27 mouse cellular contexts compared by ENCODE assay signal in the genomic region with DNA sequence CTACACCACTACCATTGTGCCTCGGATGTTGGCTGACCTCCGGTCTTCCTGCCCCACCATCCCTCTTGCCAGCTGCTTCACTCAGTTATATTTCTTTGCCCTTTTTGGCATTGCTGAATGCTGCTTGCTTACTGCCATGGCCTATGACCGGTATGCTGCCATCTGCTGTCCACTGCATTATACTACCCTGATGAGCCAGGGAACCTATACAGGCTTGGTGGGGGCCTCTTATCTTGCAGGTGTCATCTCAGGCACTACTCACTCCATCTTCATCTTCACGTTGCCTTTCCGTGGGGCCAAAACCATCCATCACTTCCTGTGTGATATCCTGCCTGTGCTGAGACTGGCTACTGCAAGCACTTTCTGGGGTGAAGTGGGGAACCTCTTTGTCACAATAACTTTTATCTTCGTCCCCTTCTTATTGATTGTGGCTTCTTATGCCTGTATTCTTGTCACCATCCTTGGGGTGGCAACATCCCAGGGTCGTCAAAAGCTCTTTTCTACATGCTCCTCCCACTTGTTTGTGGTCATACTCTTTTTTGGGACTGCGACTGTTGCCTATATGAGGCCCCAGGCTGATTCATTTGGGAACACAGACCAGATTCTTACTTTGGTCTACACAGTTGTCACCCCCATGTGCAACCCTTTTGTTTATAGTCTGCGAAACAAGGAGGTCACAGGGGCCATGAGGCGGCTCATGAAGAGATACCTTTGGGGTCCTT. TPM values are rescaled to one million over a fixed set of nuclear protein-coding genes. Genes with fewer than 3 reads are reported as not detected.
A peak's percentile ranks its signal among the peaks of the same experiment; 100 is the strongest.
DNase-seq lines count a peak whose midpoint lies in the region; ATAC-seq and TF ChIP-seq lines count a peak whose summit lies in the region.
"Not testable (repeated sequence)": the region's sequence is repeated elsewhere in the genome, so short reads cannot be mapped to it uniquely, and the experiment has no call there.
"Had no signal": no experiment of that assay in that cellular context is flagged by ENCODE, and none has a peak within 500 bp of the region (broad histone marks: within the 10 kb centered on the region; RNA-seq: fewer than 3 reads in every experiment).

No protein-coding gene starts in this region.

- H3K27me3 ChIP-seq in G1E (ENCODE audit: insufficient read depth, low read length); embryonic facial prominence, embryonic 11.5 days (ENCODE audit: control insufficient read depth, insufficient read depth, low read length); hindbrain, embryonic 16.5 days (replicated peaks; ENCODE audit: control insufficient read depth, insufficient read depth, low read length); kidney, embryonic 14.5 days (ENCODE audit: control insufficient read depth, insufficient read depth, low read length); midbrain, embryonic 12.5 days; spleen, adult 2 months (ENCODE audit: control insufficient read depth, insufficient read depth, low read length): not testable (repeated sequence)

- not testable (repeated sequence) for H3K4me2 ChIP-seq in embryonic facial prominence, embryonic 11.5 days (ENCODE audit: low read depth, low read length); hindbrain, embryonic 16.5 days (ENCODE audit: low read length); kidney, embryonic 14.5 days (replicated peaks; ENCODE audit: low read depth, low read length); midbrain, embryonic 12.5 days (replicated peaks)

- TF ChIP-seq CTCF in G1E (IDR thresholded peaks at IDR 0.05; ENCODE audit: low read depth, low read length); spleen, adult 2 months (IDR thresholded peaks at IDR 0.05; ENCODE audit: extremely low read depth, insufficient read depth, insufficient read length, insufficient replicate concordance): not testable (repeated sequence)

- H3K4me3 ChIP-seq in G1E (ENCODE audit: low read depth, low read length); embryonic facial prominence, embryonic 11.5 days (ENCODE audit: low read depth, low read length); hindbrain, embryonic 16.5 days (ENCODE audit: low read length); kidney, embryonic 14.5 days (ENCODE audit: low read length); midbrain, embryonic 12.5 days; spleen, adult 2 months (ENCODE audit: extremely low read depth, insufficient read depth, insufficient read length): not testable (repeated sequence)

- not testable (repeated sequence) for H3K27ac ChIP-seq in embryonic facial prominence, embryonic 11.5 days (replicated peaks; ENCODE audit: low read depth, low read length); hindbrain, embryonic 16.5 days (ENCODE audit: low read depth, low read length); kidney, embryonic 14.5 days (ENCODE audit: low read depth, low read length); midbrain, embryonic 12.5 days (replicated peaks)
- H3K27ac ChIP-seq in spleen, adult 2 months (ENCODE audit: insufficient read depth, low read length): peak overlapping the region; percentile 58; the same call in 1 of the 2 replicates

- H3K9ac ChIP-seq in embryonic facial prominence, embryonic 11.5 days (replicated peaks; ENCODE audit: low read length); hindbrain, embryonic 16.5 days (ENCODE audit: low read depth, low read length); kidney, embryonic 14.5 days (ENCODE audit: low read depth, low read length); midbrain, embryonic 12.5 days (replicated peaks): not testable (repeated sequence)

- not testable (repeated sequence) for TF ChIP-seq POLR2A in spleen, adult 2 months (IDR thresholded peaks at IDR 0.05; ENCODE audit: low read depth, low read length)

- not testable (repeated sequence) for H3K9me3 ChIP-seq in G1E (replicated peaks); embryonic facial prominence, embryonic 11.5 days (replicated peaks; ENCODE audit: control insufficient read depth, low read length); hindbrain, embryonic 16.5 days (ENCODE audit: control insufficient read depth, low read length); kidney, embryonic 14.5 days (ENCODE audit: control insufficient read depth, low read length); midbrain, embryonic 12.5 days

- not testable (repeated sequence) for H3K4me1 ChIP-seq in G1E (ENCODE audit: insufficient read depth, low read depth, low read length); embryonic facial prominence, embryonic 11.5 days (ENCODE audit: control insufficient read depth, insufficient read depth, low read length); hindbrain, embryonic 16.5 days (ENCODE audit: control insufficient read depth, insufficient read depth, low read depth, low read length); kidney, embryonic 14.5 days (ENCODE audit: control insufficient read depth, insufficient read depth, low read length); midbrain, embryonic 12.5 days; spleen, adult 2 months (ENCODE audit: control insufficient read depth, insufficient read depth, insufficient read length)

- 75% methylated on average over 7 of the region's 10 CpGs for WGBS in embryonic facial prominence, embryonic 11.5 days
- 69% methylated on average over 7 of the region's 10 CpGs for WGBS in hindbrain, embryonic 16.5 days
- 65% methylated on average over 6 of the region's 10 CpGs for WGBS in kidney, embryonic 14.5 days
- WGBS in midbrain, embryonic 12.5 days: 71% methylated on average over 7 of the region's 10 CpGs
- WGBS in spleen, adult 2 months: 54% methylated on average over 7 of the region's 10 CpGs

- not testable (repeated sequence) for H3K36me3 ChIP-seq in G1E (replicated peaks); embryonic facial prominence, embryonic 11.5 days (replicated peaks; ENCODE audit: control insufficient read depth, insufficient read depth, low read depth, low read length); hindbrain, embryonic 16.5 days (ENCODE audit: control insufficient read depth, insufficient read depth, low read length); kidney, embryonic 14.5 days (ENCODE audit: control insufficient read depth, insufficient read depth, low read length); midbrain, embryonic 12.5 days; spleen, adult 2 months (ENCODE audit: control insufficient read depth, insufficient read depth, low read length)

- DNase-seq in G1E (ENCODE audit: low spot score); embryonic facial prominence, embryonic 11.5 days (ENCODE audit: low spot score); spleen, adult 2 months (ENCODE audit: low read depth in 1 of 2, low spot score in 2 of 2): not testable (repeated sequence)
- peak; percentile 65 for DNase-seq in heart, adult 11 months
- DNase-seq in thymus, postnatal 36 days: peak; percentile 6 to 10

- ATAC-seq in G1E (ENCODE audit: extremely low read depth, insufficient number of reproducible peaks, low FRiP score, poor library complexity, severe bottlenecking): peak; percentile 63
- ATAC-seq in embryonic facial prominence, embryonic 11.5 days (replicated peaks; ENCODE audit: insufficient number of reproducible peaks, low FRiP score, low TSS enrichment, low read depth): 0 out of 2 replicates have a peak, but pooled peaks have one; percentile 60
- ATAC-seq in hindbrain, embryonic 16.5 days: 0 out of 2 replicates have a peak, but pooled peaks have one; percentile 58
- ATAC-seq in kidney, embryonic 14.5 days (ENCODE audit: low FRiP score, low TSS enrichment): 0 out of 2 replicates have a peak, but pooled peaks have one; percentile 49
- peak; percentile 60 for ATAC-seq in midbrain, embryonic 12.5 days (ENCODE audit: low FRiP score, low read depth)

RNA-seq across cellular contexts. Expression of gene Olfr9, which starts 1.1 kb away (rescaled TPM):
- total RNA-seq in G1E (2014; fragmentation: Nextera tagmentation) (not detected in 2 replicates), G1E (2017) (0.11 TPM in 1 of 2 replicates, not detected in the other)
- not detected in 2 replicates for polyA plus RNA-seq in G1E (2012)
- not detected in 2 replicates for polyA plus RNA-seq in embryonic facial prominence, embryonic 11.5 days (2014; fragmentation: Nextera tagmentation; extraction: Ambion mirVana)
- not detected in 2 replicates for polyA plus RNA-seq in hindbrain, embryonic 16.5 days (2015; fragmentation: Nextera tagmentation; extraction: Ambion mirVana)
- polyA plus RNA-seq in kidney, embryonic 14.5 days (2014; fragmentation: Nextera tagmentation; extraction: Ambion mirVana): not detected in 2 replicates
- polyA plus RNA-seq in midbrain, embryonic 12.5 days (2016; fragmentation: Nextera tagmentation; extraction: Ambion mirVana): not detected in 2 replicates
- not detected in 2 replicates for polyA plus RNA-seq in spleen, adult 2 months (2012; rRNA removed)
- total RNA-seq: adrenal gland, adult 18-20 months; adrenal gland, postnatal 36 days; gastrocnemius, adult 2 months; gastrocnemius, postnatal 4 days; heart, postnatal 14 days; left cerebral cortex, postnatal 14 days had no signal
- polyA plus RNA-seq: cortical plate, adult 2 months; embryonic facial prominence, embryonic 10.5 days; forebrain, embryonic 13.5 days; frontal cortex, adult 2 months; heart, embryonic 11.5 days; hindbrain, embryonic 13.5 days; kidney, embryonic 16.5 days; limb, embryonic 12.5 days; liver, embryonic 11.5 days; liver, postnatal 0 days; midbrain, embryonic 16.5 days; small intestine, adult 2 months; testis, adult 2 months had no signal

RNA-seq across cellular contexts. Expression of gene Olfr763, which starts 20.3 kb away (rescaled TPM):
- total RNA-seq in G1E (2014; fragmentation: Nextera tagmentation): not detected in 2 replicates
- 0.06 TPM in 1 of 2 replicates, not detected in the other for total RNA-seq in G1E (2017)
- polyA plus RNA-seq in G1E (2012): not detected in 2 replicates
- polyA plus RNA-seq in embryonic facial prominence, embryonic 11.5 days (2014; fragmentation: Nextera tagmentation; extraction: Ambion mirVana): not detected in 2 replicates
- polyA plus RNA-seq in hindbrain, embryonic 16.5 days (2015; fragmentation: Nextera tagmentation; extraction: Ambion mirVana): not detected in 2 replicates
- not detected in 2 replicates for polyA plus RNA-seq in kidney, embryonic 14.5 days (2014; fragmentation: Nextera tagmentation; extraction: Ambion mirVana)
- not detected in 2 replicates for polyA plus RNA-seq in midbrain, embryonic 12.5 days (2016; fragmentation: Nextera tagmentation; extraction: Ambion mirVana)
- not detected in 2 replicates for polyA plus RNA-seq in spleen, adult 2 months (2012; rRNA removed)
- total RNA-seq: adrenal gland, adult 18-20 months; adrenal gland, postnatal 36 days; gastrocnemius, adult 2 months; gastrocnemius, postnatal 4 days; heart, postnatal 14 days; left cerebral cortex, postnatal 14 days had no signal
- polyA plus RNA-seq: cortical plate, adult 2 months; embryonic facial prominence, embryonic 10.5 days; forebrain, embryonic 13.5 days; frontal cortex, adult 2 months; heart, embryonic 11.5 days; hindbrain, embryonic 13.5 days; kidney, embryonic 16.5 days; limb, embryonic 12.5 days; liver, embryonic 11.5 days; liver, postnatal 0 days; midbrain, embryonic 16.5 days; small intestine, adult 2 months; testis, adult 2 months had no signal

RNA-seq across cellular contexts. Expression of gene Mettl7b, which starts 29.5 kb away (rescaled TPM):
- not detected in 2 replicates for total RNA-seq in G1E (2014; fragmentation: Nextera tagmentation)
- not detected in 2 replicates for total RNA-seq in G1E (2017)
- not detected in 2 replicates for polyA plus RNA-seq in G1E (2012)
- not detected in 2 replicates for polyA plus RNA-seq in embryonic facial prominence, embryonic 11.5 days (2014; fragmentation: Nextera tagmentation; extraction: Ambion mirVana)
- polyA plus RNA-seq in hindbrain, embryonic 16.5 days (2015; fragmentation: Nextera tagmentation; extraction: Ambion mirVana): not detected in 2 replicates
- polyA plus RNA-seq in kidney, embryonic 14.5 days (2014; fragmentation: Nextera tagmentation; extraction: Ambion mirVana): 0.21 and 1.4 TPM in 2 replicates
- not detected in 2 replicates for polyA plus RNA-seq in midbrain, embryonic 12.5 days (2016; fragmentation: Nextera tagmentation; extraction: Ambion mirVana)
- polyA plus RNA-seq in spleen, adult 2 months (2012; rRNA removed): 0.07 TPM in 1 of 2 replicates, not detected in the other
- total RNA-seq: gastrocnemius, adult 2 months; heart, postnatal 14 days; left cerebral cortex, postnatal 14 days had no signal
- polyA plus RNA-seq: cortical plate, adult 2 months; embryonic facial prominence, embryonic 10.5 days; forebrain, embryonic 13.5 days; frontal cortex, adult 2 months; heart, embryonic 11.5 days; hindbrain, embryonic 13.5 days; limb, embryonic 12.5 days; liver, embryonic 11.5 days; midbrain, embryonic 16.5 days had no signal

RNA-seq across cellular contexts. Expression of gene Olfr764-ps1, which starts 49.4 kb away (rescaled TPM):
- total RNA-seq in G1E (2014; fragmentation: Nextera tagmentation) (not detected in 2 replicates), G1E (2017) (0.06 and 0.11 TPM in 2 replicates)
- polyA plus RNA-seq in G1E (2012): not detected in 2 replicates
- not detected in 2 replicates for polyA plus RNA-seq in embryonic facial prominence, embryonic 11.5 days (2014; fragmentation: Nextera tagmentation; extraction: Ambion mirVana)
- not detected in 2 replicates for polyA plus RNA-seq in hindbrain, embryonic 16.5 days (2015; fragmentation: Nextera tagmentation; extraction: Ambion mirVana)
- not detected in 2 replicates for polyA plus RNA-seq in kidney, embryonic 14.5 days (2014; fragmentation: Nextera tagmentation; extraction: Ambion mirVana)
- not detected in 2 replicates for polyA plus RNA-seq in midbrain, embryonic 12.5 days (2016; fragmentation: Nextera tagmentation; extraction: Ambion mirVana)
- not detected in 2 replicates for polyA plus RNA-seq in spleen, adult 2 months (2012; rRNA removed)
- total RNA-seq: adrenal gland, adult 18-20 months; adrenal gland, postnatal 36 days; gastrocnemius, adult 2 months; gastrocnemius, postnatal 4 days; heart, postnatal 14 days; left cerebral cortex, postnatal 14 days had no signal
- polyA plus RNA-seq: cortical plate, adult 2 months; embryonic facial prominence, embryonic 10.5 days; forebrain, embryonic 13.5 days; frontal cortex, adult 2 months; heart, embryonic 11.5 days; hindbrain, embryonic 13.5 days; kidney, embryonic 16.5 days; limb, embryonic 12.5 days; liver, embryonic 11.5 days; liver, postnatal 0 days; midbrain, embryonic 16.5 days; small intestine, adult 2 months had no signal

RNA-seq across cellular contexts. Expression of gene Itga7, which starts 56.7 kb away (rescaled TPM):
- not detected in 2 replicates for total RNA-seq in G1E (2014; fragmentation: Nextera tagmentation)
- 0.33 and 0.46 TPM in 2 replicates for total RNA-seq in G1E (2017)
- polyA plus RNA-seq in G1E (2012): 0.02 and 0.10 TPM in 2 replicates
- 2.3 and 2.7 TPM in 2 replicates for polyA plus RNA-seq in embryonic facial prominence, embryonic 11.5 days (2014; fragmentation: Nextera tagmentation; extraction: Ambion mirVana)
- polyA plus RNA-seq in hindbrain, embryonic 16.5 days (2015; fragmentation: Nextera tagmentation; extraction: Ambion mirVana): 12.7 and 12.8 TPM in 2 replicates
- polyA plus RNA-seq in kidney, embryonic 14.5 days (2014; fragmentation: Nextera tagmentation; extraction: Ambion mirVana): 0.77 and 1.3 TPM in 2 replicates
- polyA plus RNA-seq in midbrain, embryonic 12.5 days (2016; fragmentation: Nextera tagmentation; extraction: Ambion mirVana): 2.1 TPM in 2 replicates
- polyA plus RNA-seq in spleen, adult 2 months (2012; rRNA removed): 5.8 and 6.5 TPM in 2 replicates
